26 mouse cellular contexts compared by ENCODE assay signal in genomic region chr11:28655169-28655846, GRCm38 (mm10).
A peak's percentile ranks its signal among the peaks of the same experiment; 100 is the strongest.
DNase-seq lines count a peak whose midpoint lies in the region; ATAC-seq and TF ChIP-seq lines count a peak whose summit lies in the region.
"Had no signal": no experiment of that assay in that cellular context is flagged by ENCODE, and none has a peak within 500 bp of the region (broad histone marks: within the 10 kb centered on the region; RNA-seq: fewer than 3 reads in every experiment).

No protein-coding gene starts in this region.

- no peak overlapping the region for H3K27ac ChIP-seq in forebrain, postnatal 0 days (ENCODE audit: low read depth, low read length)
- H3K27ac ChIP-seq in forebrain, embryonic 14.5 days (ENCODE audit: low read depth, low read length) = no peak overlapping the region
- no peak overlapping the region for H3K27ac ChIP-seq in kidney, embryonic 15.5 days
- no peak overlapping the region for H3K27ac ChIP-seq in neural tube, embryonic 13.5 days (replicated peaks)
- H3K27ac ChIP-seq in neural tube, embryonic 14.5 days (ENCODE audit: low read depth, low read length) = no peak overlapping the region
- H3K27ac ChIP-seq: liver, embryonic 12.5 days had no signal

- H3K27me3 ChIP-seq in forebrain, postnatal 0 days (ENCODE audit: insufficient read depth, low read length) = no peaks in the 10 kb centered on the region
- no peaks in the 10 kb centered on the region for H3K27me3 ChIP-seq in forebrain, embryonic 14.5 days (replicated peaks; ENCODE audit: control insufficient read depth, insufficient read depth, low read length)
- H3K27me3 ChIP-seq in kidney, embryonic 15.5 days = no peaks in the 10 kb centered on the region
- H3K27me3 ChIP-seq in neural tube, embryonic 13.5 days = no peaks in the 10 kb centered on the region
- H3K27me3 ChIP-seq in neural tube, embryonic 14.5 days (ENCODE audit: control insufficient read depth, insufficient read depth, low read length) = no peaks in the 10 kb centered on the region
- H3K27me3 ChIP-seq: liver, embryonic 12.5 days; megakaryocyte, embryonic 14.5 days had no signal

- H3K36me3 ChIP-seq in forebrain, postnatal 0 days (ENCODE audit: insufficient read depth) = no peaks in the 10 kb centered on the region
- H3K36me3 ChIP-seq in forebrain, embryonic 14.5 days (ENCODE audit: control insufficient read depth, insufficient read depth, low read length) = no peaks in the 10 kb centered on the region
- no peaks in the 10 kb centered on the region for H3K36me3 ChIP-seq in kidney, embryonic 15.5 days
- H3K36me3 ChIP-seq in neural tube, embryonic 13.5 days = no peaks in the 10 kb centered on the region
- H3K36me3 ChIP-seq in neural tube, embryonic 14.5 days (ENCODE audit: control insufficient read depth, insufficient read depth, low read length) = no peaks in the 10 kb centered on the region
- H3K36me3 ChIP-seq: G1E; liver, embryonic 12.5 days had no signal

- H3K4me1 ChIP-seq in forebrain, postnatal 0 days (ENCODE audit: insufficient read depth) = no peaks in the 10 kb centered on the region
- no peaks in the 10 kb centered on the region for H3K4me1 ChIP-seq in forebrain, embryonic 14.5 days (ENCODE audit: control insufficient read depth, insufficient read depth, low read length)
- H3K4me1 ChIP-seq in kidney, embryonic 15.5 days = no peaks in the 10 kb centered on the region
- no peaks in the 10 kb centered on the region for H3K4me1 ChIP-seq in neural tube, embryonic 13.5 days (replicated peaks)
- no peaks in the 10 kb centered on the region for H3K4me1 ChIP-seq in neural tube, embryonic 14.5 days (ENCODE audit: control insufficient read depth, insufficient read depth, low read length)
- H3K4me1 ChIP-seq: liver, embryonic 12.5 days; megakaryocyte, embryonic 14.5 days had no signal

- peak; percentile 56 for DNase-seq in forebrain, postnatal 0 days
- no peak for DNase-seq in forebrain, embryonic 14.5 days (ENCODE audit: low spot score)
- no peak for DNase-seq in kidney, adult 18-20 months
- no peak for DNase-seq in neural tube, embryonic 10.5 days (ENCODE audit: extremely low spot score, low spot score)
- no peak for DNase-seq in lung, postnatal 4 days
- DNase-seq: adrenal gland, postnatal 10 days; cerebellum, adult 11 months; cerebellum, adult 9-11 months; embryo, embryonic 11 days; gastrocnemius, postnatal 14 days; heart, postnatal 14 days; kidney, postnatal 10 days; layer of hippocampus, postnatal 36 days; left cerebral cortex, postnatal 4 days; liver, postnatal 0 days; lung, postnatal 36 days; thymus, adult 2 months; thymus, postnatal 36 days had no signal

- H3K9me3 ChIP-seq in forebrain, postnatal 0 days (ENCODE audit: low read length) = no peaks in the 10 kb centered on the region
- no peaks in the 10 kb centered on the region for H3K9me3 ChIP-seq in forebrain, embryonic 14.5 days (replicated peaks; ENCODE audit: control insufficient read depth, low read length)
- no peaks in the 10 kb centered on the region for H3K9me3 ChIP-seq in kidney, embryonic 15.5 days (replicated peaks)
- H3K9me3 ChIP-seq in neural tube, embryonic 13.5 days = no peaks in the 10 kb centered on the region
- H3K9me3 ChIP-seq in neural tube, embryonic 14.5 days (ENCODE audit: control insufficient read depth, low read length) = no peaks in the 10 kb centered on the region
- H3K9me3 ChIP-seq: G1E; liver, embryonic 12.5 days had no signal

- ATAC-seq in forebrain, postnatal 0 days = peak; percentile 59; the same call in 1 of the 2 replicates
- ATAC-seq in forebrain, embryonic 14.5 days = no peak
- ATAC-seq in kidney, embryonic 15.5 days (replicated peaks; ENCODE audit: low FRiP score) = 0 out of 2 replicates have a peak, but pooled peaks have one; percentile 46
- peak; percentile 56; the same call in 1 of the 2 replicates for ATAC-seq in neural tube, embryonic 13.5 days (ENCODE audit: low read depth)
- peak; percentile 65 for ATAC-seq in neural tube, embryonic 14.5 days (ENCODE audit: low read depth)
- ATAC-seq: intestine, embryonic 16.5 days; liver, embryonic 12.5 days; liver, postnatal 0 days had no signal

- TF ChIP-seq CTCF in forebrain, postnatal 0 days (IDR thresholded peaks at IDR 0.05; ENCODE audit: low read depth) = no peak

- no peak overlapping the region for H3K4me3 ChIP-seq in forebrain, postnatal 0 days (ENCODE audit: low read depth, low read length)
- no peak overlapping the region for H3K4me3 ChIP-seq in forebrain, embryonic 14.5 days (ENCODE audit: low read depth, low read length)
- no peak overlapping the region for H3K4me3 ChIP-seq in kidney, embryonic 15.5 days (replicated peaks)
- H3K4me3 ChIP-seq in neural tube, embryonic 13.5 days = no peak overlapping the region
- no peak overlapping the region for H3K4me3 ChIP-seq in neural tube, embryonic 14.5 days (ENCODE audit: low read depth, low read length)
- H3K4me3 ChIP-seq: erythroblast, embryonic 14.5 days; liver, embryonic 12.5 days; megakaryocyte, embryonic 14.5 days had no signal

- no peak overlapping the region for H3K4me2 ChIP-seq in forebrain, postnatal 0 days (ENCODE audit: low read depth)
- H3K4me2 ChIP-seq in forebrain, embryonic 14.5 days (ENCODE audit: low read length) = no peak overlapping the region
- H3K4me2 ChIP-seq in kidney, embryonic 15.5 days = no peak overlapping the region
- no peak overlapping the region for H3K4me2 ChIP-seq in neural tube, embryonic 13.5 days
- no peak overlapping the region for H3K4me2 ChIP-seq in neural tube, embryonic 14.5 days (ENCODE audit: low read depth, low read length)
- H3K4me2 ChIP-seq: liver, embryonic 12.5 days had no signal

- H3K9ac ChIP-seq in forebrain, postnatal 0 days = no peak overlapping the region
- no peak overlapping the region for H3K9ac ChIP-seq in forebrain, embryonic 14.5 days (ENCODE audit: low read length)
- H3K9ac ChIP-seq in kidney, embryonic 15.5 days = no peak overlapping the region
- no peak overlapping the region for H3K9ac ChIP-seq in neural tube, embryonic 13.5 days
- H3K9ac ChIP-seq in neural tube, embryonic 14.5 days (replicated peaks; ENCODE audit: low read depth, low read length) = no peak overlapping the region
- H3K9ac ChIP-seq: liver, embryonic 12.5 days; liver, postnatal 0 days had no signal

- WGBS in forebrain, postnatal 0 days = 86% methylated on average over 12 of the region's 12 CpGs
- WGBS in forebrain, embryonic 14.5 days = 88% methylated on average over 12 of the region's 12 CpGs
- 77% methylated on average over 12 of the region's 12 CpGs for WGBS in kidney, embryonic 15.5 days
- WGBS in neural tube, embryonic 13.5 days = 88% methylated on average over 12 of the region's 12 CpGs
- 83% methylated on average over 12 of the region's 12 CpGs for WGBS in neural tube, embryonic 14.5 days
